8 mouse cellular contexts compared by ENCODE assay signal in genomic region chr17:31386766-31387275, GRCm38 (mm10). TPM values are rescaled to one million over a fixed set of nuclear protein-coding genes. Genes with fewer than 3 reads are reported as not detected.
DNase-seq lines count a peak whose midpoint lies in the region; ATAC-seq lines count a peak whose summit lies in the region.

No protein-coding gene starts in this region.

- H3K27ac ChIP-seq in heart, embryonic 16.5 days (ENCODE audit: low read length), result no peak overlapping the region
- H3K27ac ChIP-seq in embryonic facial prominence, embryonic 15.5 days (replicated peaks), result no peak overlapping the region
- peak overlapping the region; percentile 50; the same call in 1 of the 2 replicates for H3K27ac ChIP-seq in kidney, embryonic 16.5 days (ENCODE audit: low read length)

- 19% methylated on average over 7 of the region's 7 CpGs for WGBS in heart, embryonic 16.5 days
- 12% methylated on average over 7 of the region's 7 CpGs for WGBS in embryonic facial prominence, embryonic 15.5 days
- WGBS in kidney, embryonic 16.5 days, result 6% methylated on average over 7 of the region's 7 CpGs

- peak overlapping the region; percentile 86 for H3K4me2 ChIP-seq in heart, embryonic 16.5 days (ENCODE audit: low read depth, low read length)
- H3K4me2 ChIP-seq in embryonic facial prominence, embryonic 15.5 days (replicated peaks), result peak overlapping the region; percentile 93
- peak overlapping the region; percentile 92 for H3K4me2 ChIP-seq in kidney, embryonic 16.5 days (replicated peaks; ENCODE audit: low read depth, low read length)

- no peak for ATAC-seq in heart, embryonic 16.5 days (replicated peaks; ENCODE audit: extremely low read depth, insufficient read depth, low FRiP score)
- no peak for ATAC-seq in embryonic facial prominence, embryonic 15.5 days (ENCODE audit: insufficient number of reproducible peaks, low FRiP score, low TSS enrichment, low read depth)
- ATAC-seq in kidney, embryonic 16.5 days (ENCODE audit: low FRiP score, low TSS enrichment), result no peak

- H3K4me3 ChIP-seq in heart, embryonic 16.5 days (ENCODE audit: low read length), result peak overlapping the region; percentile 59
- peak overlapping the region; percentile 74 for H3K4me3 ChIP-seq in embryonic facial prominence, embryonic 15.5 days (replicated peaks)
- H3K4me3 ChIP-seq in kidney, embryonic 16.5 days (ENCODE audit: low read length), result peak overlapping the region; percentile 76

- H3K27me3 ChIP-seq in heart, embryonic 16.5 days (ENCODE audit: control insufficient read depth, insufficient read depth, low read length), result peaks cover 13% of the 10 kb centered on the region
- H3K27me3 ChIP-seq in embryonic facial prominence, embryonic 15.5 days, result no peaks in the 10 kb centered on the region
- H3K27me3 ChIP-seq in kidney, embryonic 16.5 days (ENCODE audit: insufficient read depth, low read length), result no peaks in the 10 kb centered on the region

- no peak for DNase-seq in heart, postnatal 4 days
- peak; percentile 24 for DNase-seq in neural tube, embryonic 10.5 days (ENCODE audit: extremely low spot score, low spot score)
- no peak for DNase-seq in urinary bladder, postnatal 25 days (ENCODE audit: low spot score)
- DNase-seq in frontal cortex, postnatal 25 days (ENCODE audit: low spot score in 2 of 2), result no peak
- DNase-seq in left cerebral cortex, adult 9 months (ENCODE audit: low spot score in 2 of 2), result no peak

- no peaks in the 10 kb centered on the region for H3K36me3 ChIP-seq in heart, embryonic 16.5 days (ENCODE audit: control insufficient read depth, insufficient read depth)
- H3K36me3 ChIP-seq in embryonic facial prominence, embryonic 15.5 days, result no peaks in the 10 kb centered on the region
- H3K36me3 ChIP-seq in kidney, embryonic 16.5 days (ENCODE audit: insufficient read depth, low read length), result no peaks in the 10 kb centered on the region

- H3K9me3 ChIP-seq in heart, embryonic 16.5 days (replicated peaks; ENCODE audit: control insufficient read depth, low read length), result no peaks in the 10 kb centered on the region
- no peaks in the 10 kb centered on the region for H3K9me3 ChIP-seq in embryonic facial prominence, embryonic 15.5 days (replicated peaks)
- H3K9me3 ChIP-seq in kidney, embryonic 16.5 days (ENCODE audit: low read length), result no peaks in the 10 kb centered on the region

- H3K4me1 ChIP-seq in heart, embryonic 16.5 days (ENCODE audit: control insufficient read depth, insufficient read depth, low read length), result peaks cover 14% of the 10 kb centered on the region
- H3K4me1 ChIP-seq in embryonic facial prominence, embryonic 15.5 days, result peaks cover 38% of the 10 kb centered on the region
- peaks cover 34% of the 10 kb centered on the region for H3K4me1 ChIP-seq in kidney, embryonic 16.5 days (ENCODE audit: insufficient read depth, low read length)

- peak overlapping the region; percentile 69 for H3K9ac ChIP-seq in heart, embryonic 16.5 days (ENCODE audit: low read length)
- H3K9ac ChIP-seq in embryonic facial prominence, embryonic 15.5 days, result peak overlapping the region; percentile 53
- peak overlapping the region; percentile 82 for H3K9ac ChIP-seq in kidney, embryonic 16.5 days (replicated peaks; ENCODE audit: low read length)

RNA-seq across cellular contexts. Expression of gene Pde9a, which starts 0.8 kb away (rescaled TPM):
- 7.4 and 7.9 TPM in 2 replicates for polyA plus RNA-seq in heart, embryonic 16.5 days (2015; fragmentation: Nextera tagmentation; extraction: Ambion mirVana)
- total RNA-seq in heart, postnatal 4 days (2021), result 10 to 100 TPM in 1 of 2 experiments, 1 to 10 TPM in 1; 9.2 to 11.3 TPM
- polyA plus RNA-seq in embryonic facial prominence, embryonic 15.5 days (2015; fragmentation: Nextera tagmentation; extraction: Ambion mirVana), result 16.5 and 18.1 TPM in 2 replicates
- polyA plus RNA-seq in kidney, embryonic 16.5 days (2015; fragmentation: Nextera tagmentation; extraction: Ambion mirVana), result 34.9 and 36.5 TPM in 2 replicates
